Mouse (Mus musculus) megakaryocyte, embryonic 14.5 days (primary cell): Measurements from ENCODE around the gene Pitpnc1.
"Not testable (repeated sequence)": the region's sequence is repeated elsewhere in the genome, so short reads cannot be mapped to it uniquely, and the experiment has no call there.

Source experiments
- FLI1 ChIP-seq: IDR thresholded peaks from 2 replicates; pipeline ENCODE4 v1.6.1; 2012; ENCODE audit warnings: low read length, inconsistent platforms, mixed read lengths
- GATA1 ChIP-seq: IDR thresholded peaks from 3 replicates; pipeline ENCODE4 v1.6.1; 2012; ENCODE audit warnings: mixed read lengths, low read length, inconsistent platforms, borderline replicate concordance

GRCm38 (mm10) chr11:107504364-107504763, 33.9 kb upstream of the Pitpnc1 start:
- not testable (repeated sequence) for TF ChIP-seq GATA1, FLI1
